Mouse (Mus musculus): ENCODE data around the gene Nyap1.

The Nyap1 gene

GRCm38 (mm10) chr5:137699080-137699479 is 42.3 kb downstream of the Nyap1 start:
- in situ Hi-C loops (cut with MboI, MseI), result no loop called here

GRCm38 (mm10) chr5:137695930-137696329 is 45.5 kb downstream of the Nyap1 start:
- in situ Hi-C loops (cut with MboI, MseI), result no loop called here

- in situ Hi-C loops (cut with MboI, MseI), result no loop called here
Observed at GRCm38 (mm10) chr5:137694796-137695195, 46.6 kb downstream of the Nyap1 start.

GRCm38 (mm10) chr5:137691881-137692280 is 49.5 kb downstream of the Nyap1 start:
- in situ Hi-C loops (cut with MboI, MseI), result no loop called here

GRCm38 (mm10) chr5:137690531-137690930 is 50.9 kb downstream of the Nyap1 start:
- in situ Hi-C loops (cut with MboI, MseI), result no loop called here

- in situ Hi-C loops (cut with MboI, MseI), result no loop called here
Observed at GRCm38 (mm10) chr5:137689974-137690373, 51.4 kb downstream of the Nyap1 start.

- in situ Hi-C loops (cut with MboI, MseI), result no loop called here
Observed at GRCm38 (mm10) chr5:137686127-137686790, 55.1 kb downstream of the Nyap1 start.

GRCm38 (mm10) chr5:137685653-137686052 is 55.8 kb downstream of the Nyap1 start:
- in situ Hi-C loops (cut with MboI, MseI), result no loop called here

GRCm38 (mm10) chr5:137684294-137685123 is 56.9 kb downstream of the Nyap1 start, which contains the start of gene Agfg2:
Gene Agfg2, minus strand, starts transcription at chr5:137684726.
- in situ Hi-C loops (cut with MboI, MseI), result no loop called here

GRCm38 (mm10) chr5:137683388-137684293 is 57.8 kb downstream of the Nyap1 start:
- in situ Hi-C loops (cut with MboI, MseI), result no loop called here

GRCm38 (mm10) chr5:137682526-137682925 is 58.9 kb downstream of the Nyap1 start:
- in situ Hi-C loops (cut with MboI, MseI), result no loop called here

Measured in T-helper 1 cell (primary cell).